Mouse (Mus musculus): Measurements from ENCODE around the gene Abce1. TPM values are rescaled to one million over a fixed set of nuclear protein-coding genes. Genes with fewer than 3 reads are reported as not detected.
"Not testable (repeated sequence)": the region's sequence is repeated elsewhere in the genome, so short reads cannot be mapped to it uniquely, and the experiment has no call there.

Abce1 gene
- polyA plus RNA-seq, 1 experiment from 2014 or later = 62.6 TPM

GRCm38 (mm10) chr8:79658715-79659114 lies 52.8 kb downstream of the Abce1 start:
- not testable (repeated sequence) for H3K9ac ChIP-seq (ENCODE audit: low read length); DNase-seq (ENCODE audit: low spot score); H3K4me3 ChIP-seq (ENCODE audit: low read depth, low read length); H3K4me2 ChIP-seq (ENCODE audit: low read length); ATAC-seq; H3K27me3 ChIP-seq (replicated peaks; ENCODE audit: control insufficient read depth, insufficient read depth, low read length); H3K4me1 ChIP-seq (ENCODE audit: control insufficient read depth, insufficient read depth, low read length); H3K27ac ChIP-seq (ENCODE audit: low read depth, low read length); H3K9me3 ChIP-seq (replicated peaks; ENCODE audit: control insufficient read depth, low read length)
- 86% methylated on average over 4 of the region's 4 CpGs for WGBS
- H3K36me3 ChIP-seq (ENCODE audit: control insufficient read depth, insufficient read depth, low read length) = peaks cover 59% of the 10 kb centered on the region

- no peak for ATAC-seq
- H3K27me3 ChIP-seq (replicated peaks; ENCODE audit: control insufficient read depth, insufficient read depth, low read length) = no peaks in the 10 kb centered on the region
- no peak overlapping the region for H3K4me3 ChIP-seq (ENCODE audit: low read depth, low read length)
- peaks cover 30% of the 10 kb centered on the region for H3K36me3 ChIP-seq (ENCODE audit: control insufficient read depth, insufficient read depth, low read length)
- WGBS = 93% methylated on average over 4 of the region's 4 CpGs
- H3K9me3 ChIP-seq (replicated peaks; ENCODE audit: control insufficient read depth, low read length) = no peaks in the 10 kb centered on the region
- H3K4me1 ChIP-seq (ENCODE audit: control insufficient read depth, insufficient read depth, low read length) = no peaks in the 10 kb centered on the region
- H3K9ac ChIP-seq (ENCODE audit: low read length) = no peak overlapping the region
- no peak for DNase-seq (ENCODE audit: low spot score)
- no peak overlapping the region for H3K4me2 ChIP-seq (ENCODE audit: low read length)
- H3K27ac ChIP-seq (ENCODE audit: low read depth, low read length) = no peak overlapping the region
Measured at GRCm38 (mm10) chr8:79653736-79654135, 57.8 kb downstream of the Abce1 start.

- no peak overlapping the region for H3K4me2 ChIP-seq (ENCODE audit: low read length)
- 77% methylated on average over 1 of the region's 1 CpGs for WGBS
- ATAC-seq = no peak
- H3K36me3 ChIP-seq (ENCODE audit: control insufficient read depth, insufficient read depth, low read length) = peaks cover 44% of the 10 kb centered on the region
- H3K27me3 ChIP-seq (replicated peaks; ENCODE audit: control insufficient read depth, insufficient read depth, low read length) = no peaks in the 10 kb centered on the region
- H3K9ac ChIP-seq (ENCODE audit: low read length) = no peak overlapping the region
- H3K27ac ChIP-seq (ENCODE audit: low read depth, low read length) = no peak overlapping the region
- no peaks in the 10 kb centered on the region for H3K9me3 ChIP-seq (replicated peaks; ENCODE audit: control insufficient read depth, low read length)
- peak; percentile 19 for DNase-seq (ENCODE audit: low spot score)
- H3K4me1 ChIP-seq (ENCODE audit: control insufficient read depth, insufficient read depth, low read length) = no peaks in the 10 kb centered on the region
- no peak overlapping the region for H3K4me3 ChIP-seq (ENCODE audit: low read depth, low read length)
Measured at GRCm38 (mm10) chr8:79650158-79650814, 61.3 kb downstream of the Abce1 start.

GRCm38 (mm10) chr8:79649569-79649968 lies 62.0 kb downstream of the Abce1 start:
- ATAC-seq = no peak
- H3K27ac ChIP-seq (ENCODE audit: low read depth, low read length) = no peak overlapping the region
- H3K4me3 ChIP-seq (ENCODE audit: low read depth, low read length) = no peak overlapping the region
- DNase-seq (ENCODE audit: low spot score) = no peak
- H3K36me3 ChIP-seq (ENCODE audit: control insufficient read depth, insufficient read depth, low read length) = peaks cover 43% of the 10 kb centered on the region
- H3K9me3 ChIP-seq (replicated peaks; ENCODE audit: control insufficient read depth, low read length) = no peaks in the 10 kb centered on the region
- no peaks in the 10 kb centered on the region for H3K27me3 ChIP-seq (replicated peaks; ENCODE audit: control insufficient read depth, insufficient read depth, low read length)
- H3K9ac ChIP-seq (ENCODE audit: low read length) = no peak overlapping the region
- WGBS = 97% methylated on average over 4 of the region's 4 CpGs
- no peak overlapping the region for H3K4me2 ChIP-seq (ENCODE audit: low read length)
- no peaks in the 10 kb centered on the region for H3K4me1 ChIP-seq (ENCODE audit: control insufficient read depth, insufficient read depth, low read length)

- no peak overlapping the region for H3K27ac ChIP-seq (ENCODE audit: low read depth, low read length)
- ATAC-seq (no peak), DNase-seq (ENCODE audit: low spot score) (no peak)
- H3K27me3 ChIP-seq (replicated peaks; ENCODE audit: control insufficient read depth, insufficient read depth, low read length) = no peaks in the 10 kb centered on the region
- WGBS = 29% methylated on average over 1 of the region's 1 CpGs
- peak overlapping the region; percentile 83 for H3K4me2 ChIP-seq (ENCODE audit: low read length)
- peak overlapping the region; percentile 89; the same call in 1 of the 2 replicates for H3K9ac ChIP-seq (ENCODE audit: low read length)
- peak overlapping the region; percentile 97 for H3K4me3 ChIP-seq (ENCODE audit: low read depth, low read length)
- H3K4me1 ChIP-seq (ENCODE audit: control insufficient read depth, insufficient read depth, low read length) = peaks cover 27% of the 10 kb centered on the region
- no peaks in the 10 kb centered on the region for H3K9me3 ChIP-seq (replicated peaks; ENCODE audit: control insufficient read depth, low read length)
- H3K36me3 ChIP-seq (ENCODE audit: control insufficient read depth, insufficient read depth, low read length) = peaks cover 20% of the 10 kb centered on the region
Measured at GRCm38 (mm10) chr8:79641119-79641518, 70.4 kb downstream of the Abce1 start.

- peak; percentile 57 for ATAC-seq
- peak; percentile 50 for DNase-seq (ENCODE audit: low spot score)
- Histone ChIP-seq H3K9me3 (replicated peaks; ENCODE audit: control insufficient read depth, low read length) (no peaks in the 10 kb centered on the region), H3K9ac (ENCODE audit: low read length) (peak within 1 kb of the TSS; percentile 89), H3K27ac (ENCODE audit: low read depth, low read length) (peak within 1 kb of the TSS; percentile 97), H3K4me3 (ENCODE audit: low read depth, low read length) (peak within 1 kb of the TSS; percentile 97), H3K4me1 (ENCODE audit: control insufficient read depth, insufficient read depth, low read length) (peaks cover 27% of the 10 kb centered on the region), H3K36me3 (ENCODE audit: control insufficient read depth, insufficient read depth, low read length) (peaks cover 8% of the 10 kb centered on the region), H3K4me2 (ENCODE audit: low read length) (peak within 1 kb of the TSS; percentile 83), H3K27me3 (replicated peaks; ENCODE audit: control insufficient read depth, insufficient read depth, low read length) (no peaks in the 10 kb centered on the region)
- WGBS = under 1% methylated on average over 89 of the region's 103 CpGs
Measured at GRCm38 (mm10) chr8:79639586-79640451, 71.7 kb downstream of the Abce1 start, which contains the start of gene Otud4. Gene Otud4, plus strand, starts transcription at chr8:79639618.

GRCm38 (mm10) chr8:79638707-79639549 lies 72.6 kb downstream of the Abce1 start:
- peak; percentile 99 for DNase-seq (ENCODE audit: low spot score)
- Histone ChIP-seq H3K4me2 (ENCODE audit: low read length) (peak overlapping the region; percentile 83), H3K27me3 (replicated peaks; ENCODE audit: control insufficient read depth, insufficient read depth, low read length) (no peaks in the 10 kb centered on the region), H3K27ac (ENCODE audit: low read depth, low read length) (peak overlapping the region; percentile 97), H3K4me3 (ENCODE audit: low read depth, low read length) (peak overlapping the region; percentile 97), H3K36me3 (ENCODE audit: control insufficient read depth, insufficient read depth, low read length) (peaks cover 2% of the 10 kb centered on the region), H3K9ac (ENCODE audit: low read length) (peak overlapping the region; percentile 89), H3K9me3 (replicated peaks; ENCODE audit: control insufficient read depth, low read length) (no peaks in the 10 kb centered on the region), H3K4me1 (ENCODE audit: control insufficient read depth, insufficient read depth, low read length) (peaks cover 27% of the 10 kb centered on the region)
- peak; percentile 99 for ATAC-seq
- under 1% methylated on average over 74 of the region's 77 CpGs for WGBS

GRCm38 (mm10) chr8:79638001-79638706 lies 73.4 kb downstream of the Abce1 start:
- 6% methylated on average over 11 of the region's 11 CpGs for WGBS

More at GRCm38 (mm10) chr8:79638001-79638706, 73.4 kb downstream of the Abce1 start:
- peak overlapping the region; percentile 59 for H3K4me2 ChIP-seq (ENCODE audit: low read length)
- peaks cover 24% of the 10 kb centered on the region for H3K4me1 ChIP-seq (ENCODE audit: control insufficient read depth, insufficient read depth, low read length)
- H3K9ac ChIP-seq (ENCODE audit: low read length) = peak overlapping the region; percentile 89
- peak overlapping the region; percentile 97 for H3K27ac ChIP-seq (ENCODE audit: low read depth, low read length)
- ATAC-seq (no peak), DNase-seq (ENCODE audit: low spot score) (no peak)
- H3K4me3 ChIP-seq (ENCODE audit: low read depth, low read length) = peak overlapping the region; percentile 97
- H3K36me3 ChIP-seq (ENCODE audit: control insufficient read depth, insufficient read depth, low read length) = no peaks in the 10 kb centered on the region
- no peaks in the 10 kb centered on the region for H3K27me3 ChIP-seq (replicated peaks; ENCODE audit: control insufficient read depth, insufficient read depth, low read length)
- H3K9me3 ChIP-seq (replicated peaks; ENCODE audit: control insufficient read depth, low read length) = no peaks in the 10 kb centered on the region

Data from forebrain, embryonic 14.5 days (tissue).